Mouse (Mus musculus) stomach, postnatal 0 days (tissue): ENCODE data around the gene Slc17a2. TPM values are rescaled to one million over a fixed set of nuclear protein-coding genes. Genes with fewer than 3 reads are reported as not detected.

Experiments
- ATAC-seq: fragments of 200-750 bp; cut with Nextera tagmentation; 2 replicates; pipeline ENCODE4 v1.8.0; 2017; ENCODE audit not compliant: low FRiP score, low TSS enrichment
- DNase-seq: peaks from one replicate; pipeline ENCODE4 v3.0.0-alpha.2; 2016; ENCODE audit warnings: low spot score
- H3K27ac ChIP-seq: fragments of 300-500 bp; sonication (generic); replicated peaks from 2 replicates; pipeline ENCODE4 v1.5.1; 2014; ENCODE audit warnings: mild to moderate bottlenecking, control low read depth
- H3K27me3 ChIP-seq: fragments of 300-500 bp; sonication (generic); 2 replicates; pipeline ENCODE4 v1.6.1; 2014; ENCODE audit warnings: low read length; ENCODE audit not compliant: control insufficient read depth, insufficient read depth
- H3K36me3 ChIP-seq: fragments of 300-500 bp; sonication (generic); 2 replicates; pipeline ENCODE4 v1.6.1; 2014; ENCODE audit warnings: low read length, mixed read lengths; ENCODE audit not compliant: control insufficient read depth, insufficient read depth
- H3K4me1 ChIP-seq: fragments of 300-500 bp; sonication (generic); replicated peaks from 2 replicates; pipeline ENCODE4 v1.6.1; 2014; ENCODE audit warnings: antibody characterized with exemption; ENCODE audit not compliant: control insufficient read depth, insufficient read depth
- H3K4me2 ChIP-seq: fragments of 300-500 bp; sonication (generic); replicated peaks from 2 replicates; pipeline ENCODE4 v1.6.1; 2014; ENCODE audit warnings: low read depth, mild to moderate bottlenecking, control low read depth, moderate library complexity
- H3K4me3 ChIP-seq: fragments of 300-500 bp; sonication (generic); 2 replicates; pipeline ENCODE4 v1.5.1; 2014; ENCODE audit warnings: low read depth, low read length, control low read depth
- H3K9ac ChIP-seq: fragments of 300-500 bp; sonication (generic); 2 replicates; pipeline ENCODE4 v1.6.1; 2014; ENCODE audit warnings: mild to moderate bottlenecking, low read length, control low read depth, mixed read lengths
- H3K9me3 ChIP-seq: fragments of 300-500 bp; sonication (generic); 2 replicates; pipeline ENCODE4 v1.6.1; 2016; ENCODE audit warnings: low read length; ENCODE audit not compliant: control insufficient read depth
- CTCF ChIP-seq: IDR thresholded peaks from 2 replicates; pipeline ENCODE4 v1.5.1; 2016; ENCODE audit warnings: antibody characterized with exemption, low read depth, mild to moderate bottlenecking, moderate library complexity
- EP300 ChIP-seq: optimal IDR thresholded peaks from 2 replicates; pipeline ENCODE3; 2016; ENCODE audit warnings: antibody characterized with exemption
- WGBS: fragments of 180-500 bp; shearing (Covaris S2); extraction: QIAGEN DNeasy Blood & Tissue Kit; methylation state at CpG from one replicate; pipeline ENCODE4 v1.1.7; 2014; 5-methylcytosine and 5-hydroxymethylcytosine counted together
- polyA plus RNA-seq: library from polyadenylated mRNA; unstranded; fragments of >200 nt; fragmentation: Nextera tagmentation; extraction: Ambion mirVana; gene quantifications from 2 replicates; pipeline ENCODE4 v1.2.1, GENCODE M21; 2015

The Slc17a2 gene
- polyA plus RNA-seq, 1 experiment from 2014 or later, result 0.59 TPM

- ATAC-seq (no peak), DNase-seq (no peak)
- H3K27me3 ChIP-seq, result no peaks in the 10 kb centered on the region
- no peak overlapping the region for H3K4me3 ChIP-seq
- H3K4me2 ChIP-seq, result no peak overlapping the region
- no peaks in the 10 kb centered on the region for H3K4me1 ChIP-seq
- TF ChIP-seq EP300, result no peak
- no peak for TF ChIP-seq CTCF
- H3K9ac ChIP-seq, result no peak overlapping the region
- H3K9me3 ChIP-seq, result no peaks in the 10 kb centered on the region
- 89% methylated on average over 5 of the region's 5 CpGs for WGBS
- H3K36me3 ChIP-seq, result no peaks in the 10 kb centered on the region
- no peak overlapping the region for H3K27ac ChIP-seq
These were observed 29.8 kb downstream of the Slc17a2 start for GRCm38 (mm10) chr13:23836630-23837029.

DNA sequence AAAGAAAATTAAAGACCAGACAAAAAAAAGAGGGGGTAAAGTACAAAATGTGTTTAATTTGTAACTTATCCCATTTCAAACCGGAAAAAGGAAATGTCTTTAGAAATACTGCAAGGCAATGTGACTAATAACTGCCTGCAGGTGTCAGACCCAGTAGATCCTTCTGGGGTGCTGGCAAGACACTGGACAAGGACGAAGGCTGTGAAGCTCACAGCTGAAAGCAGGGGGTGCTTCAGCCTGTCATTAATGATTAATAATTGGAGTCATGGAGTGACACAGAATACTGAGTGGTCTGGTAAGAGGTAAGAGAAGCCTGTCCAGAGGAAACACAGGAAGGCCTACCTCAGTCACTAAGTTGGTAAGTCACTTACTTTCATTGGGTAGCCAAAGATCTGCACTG, 32.5 kb downstream of the Slc17a2 start, which contains the start of gene Slc17a3:
TSS of gene Slc17a3 (plus strand) at position 127 of the 400 bp plus-strand sequence.
- DNase-seq, result no peak
- no peak within 1 kb of the TSS for H3K9ac ChIP-seq
- H3K4me3 ChIP-seq, result no peak within 1 kb of the TSS
- no peak for TF ChIP-seq CTCF
- no peak for TF ChIP-seq EP300
- H3K36me3 ChIP-seq, result no peaks in the 10 kb centered on the region
- H3K27me3 ChIP-seq, result no peaks in the 10 kb centered on the region
- no peaks in the 10 kb centered on the region for H3K9me3 ChIP-seq
- no peak for ATAC-seq
- H3K4me2 ChIP-seq, result no peak within 1 kb of the TSS
- H3K4me1 ChIP-seq, result no peaks in the 10 kb centered on the region
- WGBS, result 51% methylated on average over 2 of the region's 2 CpGs
- H3K27ac ChIP-seq, result no peak within 1 kb of the TSS

- ATAC-seq (no peak), DNase-seq (no peak)
- H3K27me3 ChIP-seq, result no peaks in the 10 kb centered on the region
These were observed 39.1 kb downstream of the Slc17a2 start for GRCm38 (mm10) chr13:23845851-23846250.

GRCm38 (mm10) chr13:23849299-23849698, 42.5 kb downstream of the Slc17a2 start:
- Histone ChIP-seq H3K4me2 (no peak overlapping the region), H3K27me3 (no peaks in the 10 kb centered on the region), H3K27ac (no peak overlapping the region), H3K9ac (no peak overlapping the region), H3K4me3 (no peak overlapping the region), H3K36me3 (no peaks in the 10 kb centered on the region), H3K9me3 (no peaks in the 10 kb centered on the region), H3K4me1 (no peaks in the 10 kb centered on the region)
- DNase-seq, result no peak
- TF ChIP-seq CTCF (no peak), EP300 (no peak)
- ATAC-seq, result no peak
- 77% methylated on average over 2 of the region's 2 CpGs for WGBS

More at GRCm38 (mm10) chr13:23845851-23846250, 39.1 kb downstream of the Slc17a2 start:
- Histone ChIP-seq H3K36me3 (no peaks in the 10 kb centered on the region), H3K4me3 (no peak overlapping the region), H3K9me3 (no peaks in the 10 kb centered on the region), H3K4me1 (no peaks in the 10 kb centered on the region), H3K27ac (no peak overlapping the region), H3K9ac (no peak overlapping the region), H3K4me2 (no peak overlapping the region)
- no peak for TF ChIP-seq EP300
- TF ChIP-seq CTCF, result no peak
- WGBS, result 86% methylated on average over 4 of the region's 4 CpGs

DNA sequence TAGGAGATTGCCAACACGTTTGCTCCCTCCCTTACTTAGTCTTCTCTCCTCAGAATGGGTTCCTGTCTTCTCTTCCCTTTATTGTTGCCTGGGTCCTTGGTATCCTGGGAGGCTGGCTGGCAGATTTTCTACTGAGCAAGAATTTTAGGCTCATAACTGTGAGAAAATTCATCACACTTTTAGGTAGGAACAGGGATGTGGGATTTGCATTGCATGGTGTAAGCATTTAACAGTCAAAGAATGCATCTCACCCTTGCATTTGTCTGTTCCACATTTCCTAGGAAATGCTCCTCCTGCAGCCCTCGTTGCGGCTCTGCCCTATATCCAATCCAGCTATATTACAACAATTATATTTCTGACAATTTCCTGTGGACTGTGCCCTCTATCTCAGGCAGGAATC, 49.6 kb downstream of the Slc17a2 start:
- TF ChIP-seq CTCF, result no peak
- TF ChIP-seq EP300, result no peak
- no peaks in the 10 kb centered on the region for H3K36me3 ChIP-seq
- no peaks in the 10 kb centered on the region for H3K27me3 ChIP-seq
- no peak overlapping the region for H3K27ac ChIP-seq
- no peaks in the 10 kb centered on the region for H3K9me3 ChIP-seq
- no peak for DNase-seq
- no peak for ATAC-seq
- H3K4me3 ChIP-seq, result no peak overlapping the region
- no peak overlapping the region for H3K4me2 ChIP-seq
- H3K9ac ChIP-seq, result no peak overlapping the region
- 57% methylated on average over 3 of the region's 3 CpGs for WGBS
- H3K4me1 ChIP-seq, result no peaks in the 10 kb centered on the region

DNA sequence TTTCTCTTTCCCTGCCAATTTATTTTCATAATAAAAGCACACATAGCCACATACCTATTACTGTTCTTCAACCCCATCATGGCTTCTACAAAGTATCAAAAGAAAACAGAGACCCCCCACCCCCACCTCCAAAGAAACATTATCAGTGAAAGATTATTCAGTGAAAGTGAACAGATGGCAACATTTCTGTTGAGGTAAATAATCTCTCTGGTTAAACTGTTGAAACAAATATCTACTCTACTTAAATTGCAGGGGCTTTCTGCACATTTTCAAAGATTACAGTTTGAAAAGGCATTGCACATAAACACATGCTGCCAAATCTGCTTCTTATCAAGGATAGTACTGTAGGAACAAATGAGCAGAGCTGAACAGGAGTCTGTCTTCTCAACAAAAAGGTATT, 55.0 kb downstream of the Slc17a2 start:
- H3K27me3 ChIP-seq, result no peaks in the 10 kb centered on the region
- no peaks in the 10 kb centered on the region for H3K4me1 ChIP-seq
- no peak for DNase-seq
- no peak overlapping the region for H3K9ac ChIP-seq
- no peak overlapping the region for H3K4me2 ChIP-seq
- TF ChIP-seq EP300 (no peak), CTCF (no peak)
- no peaks in the 10 kb centered on the region for H3K9me3 ChIP-seq
- H3K4me3 ChIP-seq, result no peak overlapping the region
- no peak for ATAC-seq
- no peaks in the 10 kb centered on the region for H3K36me3 ChIP-seq
- no peak overlapping the region for H3K27ac ChIP-seq
